Mouse (Mus musculus) kidney, adult 8-10 months (tissue): Measurements from ENCODE around the gene Kcnk16.

Source experiments
- DNase-seq, 2 experiments: peaks; one replicate each; pipeline ENCODE4 v3.0.0; 2022

The Kcnk16 gene

GRCm38 (mm10) chr14:20269082-20269809 is at the start of gene Kcnk16:
Kcnk16 (minus strand) TSS chr14:20269199.
- DNase-seq, result no peak

DNA sequence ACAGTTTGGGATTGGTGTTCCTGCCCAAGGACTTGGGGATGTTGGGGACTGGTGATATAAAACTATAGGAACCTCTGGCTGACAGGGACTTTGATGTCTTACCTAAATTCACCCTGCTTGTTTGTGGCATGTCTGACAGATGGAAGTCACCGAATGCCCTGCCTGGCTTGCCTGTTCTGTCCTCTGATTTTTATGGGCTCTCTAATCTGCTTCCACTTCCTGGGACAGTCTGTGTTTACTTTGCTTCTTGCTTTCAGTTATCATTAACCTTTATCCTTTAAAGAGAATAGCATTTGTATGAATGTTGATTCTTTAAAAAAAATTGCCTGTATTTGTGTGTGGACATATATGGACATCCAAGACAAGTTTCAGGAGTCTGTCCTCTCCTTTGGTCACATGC is 46.1 kb upstream of the Kcnk16 start:
- no peak for DNase-seq

DNA sequence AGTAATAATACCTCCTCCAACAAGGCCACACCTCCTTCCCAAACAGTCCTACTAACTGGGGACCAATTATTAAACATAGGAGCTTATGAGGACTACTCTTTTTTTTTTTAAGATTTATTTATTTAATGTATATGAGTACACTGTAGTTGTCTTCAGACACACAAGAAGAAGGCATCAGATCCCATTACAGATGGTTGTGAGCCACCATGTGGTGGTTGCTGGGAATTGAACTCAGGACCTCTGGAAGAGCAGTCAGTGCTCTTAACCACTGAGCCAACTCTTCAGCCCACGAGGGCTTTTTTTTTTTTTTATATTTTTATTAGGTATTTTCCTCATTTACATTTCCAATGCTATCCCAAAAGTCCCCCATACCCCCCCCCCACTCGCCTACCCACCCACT is 36.1 kb upstream of the Kcnk16 start:
- DNase-seq, result peak in 1 of 2 experiments; percentile 21

- no peak for DNase-seq
Measured at GRCm38 (mm10) chr14:20298131-20298530, 29.1 kb upstream of the Kcnk16 start.

DNA sequence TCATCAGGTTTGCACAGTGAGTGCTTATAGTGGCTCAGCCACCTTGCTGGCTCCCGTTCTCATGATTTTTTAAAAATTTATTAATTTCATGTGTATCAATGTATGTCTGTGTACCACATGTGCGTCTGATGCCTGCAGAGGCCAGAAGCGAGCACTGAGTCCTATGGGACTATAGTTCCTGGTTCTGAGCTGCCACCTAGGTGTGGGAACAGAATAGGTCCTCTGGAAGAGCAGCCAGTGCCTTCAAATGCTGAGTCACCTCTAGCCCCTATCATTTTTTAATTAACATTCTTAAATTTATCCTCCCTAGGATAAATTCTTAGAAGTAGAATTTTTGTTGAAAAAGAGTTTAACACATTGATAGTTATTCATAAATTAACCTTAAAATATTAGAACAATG is 28.6 kb upstream of the Kcnk16 start:
- DNase-seq, result no peak

- DNase-seq, result no peak
Measured at GRCm38 (mm10) chr14:20294947-20295346, 25.9 kb upstream of the Kcnk16 start.

- DNase-seq, result peak; percentile 90 to 94
Measured at GRCm38 (mm10) chr14:20294117-20294892, 25.3 kb upstream of the Kcnk16 start, which contains the start of gene Nudt13. Nudt13 (plus strand) TSS chr14:20294697.

- DNase-seq, result no peak
Measured at GRCm38 (mm10) chr14:20291391-20291790, 22.4 kb upstream of the Kcnk16 start.

DNA sequence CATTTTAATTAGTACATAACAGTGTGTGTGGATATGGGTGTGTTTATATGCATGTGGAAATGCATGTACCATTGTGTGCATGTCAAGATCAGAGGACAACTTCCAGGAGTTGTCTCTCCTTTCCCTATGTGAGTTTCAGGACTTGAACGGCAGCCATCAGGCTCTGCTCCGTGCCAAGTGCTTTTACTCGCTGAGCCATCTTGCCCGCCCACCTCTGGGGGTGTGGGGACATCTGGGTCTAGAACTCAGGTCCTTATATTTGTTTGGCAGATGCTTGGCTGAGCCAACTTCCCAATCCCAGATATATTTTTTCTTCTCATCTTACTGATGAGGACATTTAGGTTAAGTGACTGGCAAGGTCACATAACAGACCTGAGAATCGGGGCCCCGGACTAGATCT is 578 bp downstream of the Kcnk16 start:
- no peak for DNase-seq

DNA sequence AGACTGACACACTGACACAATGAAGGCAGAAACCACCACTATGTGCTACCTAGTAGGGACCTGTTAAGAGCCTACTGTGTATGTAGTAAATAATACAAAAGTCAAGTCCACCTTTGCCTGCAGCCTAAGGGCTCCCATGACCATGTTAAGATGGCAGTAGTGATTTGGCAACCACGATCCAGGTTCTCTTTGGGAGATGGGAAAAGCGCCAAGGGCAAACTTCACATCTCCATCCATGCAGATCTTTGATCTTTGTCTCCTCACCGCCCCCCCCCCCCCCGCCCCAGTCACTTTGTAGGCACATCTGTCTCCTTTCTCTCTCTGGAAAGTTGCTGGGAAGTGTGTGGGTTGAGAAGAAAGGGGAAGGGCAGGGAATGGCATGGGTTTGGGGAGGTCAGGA is 6.7 kb downstream of the Kcnk16 start:
- peak; percentile 37 to 41 for DNase-seq

GRCm38 (mm10) chr14:20258185-20259113 is 10.6 kb downstream of the Kcnk16 start:
- peak; percentile 64 to 88 for DNase-seq

GRCm38 (mm10) chr14:20250237-20251171 is 18.5 kb downstream of the Kcnk16 start:
- DNase-seq, result no peak

DNA sequence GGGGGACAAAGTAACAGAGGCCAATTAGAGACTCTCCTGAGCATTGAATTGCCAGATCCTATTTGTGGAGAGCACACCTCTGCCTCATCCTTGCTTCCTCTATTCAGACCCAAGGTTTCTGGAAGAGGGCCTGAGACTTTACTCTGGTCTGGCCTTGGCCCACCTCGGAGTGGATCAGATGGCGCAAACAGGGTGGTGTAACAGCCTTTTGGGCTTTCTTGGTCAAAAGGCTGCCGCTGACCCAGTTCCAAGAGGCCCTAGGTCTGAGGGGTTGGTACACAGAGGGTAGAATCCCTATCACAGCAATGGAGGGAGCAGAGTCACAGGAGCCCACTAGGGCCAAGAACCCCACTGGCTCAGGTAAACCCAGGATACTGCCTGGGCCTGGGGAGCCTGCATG is 21.0 kb downstream of the Kcnk16 start:
- DNase-seq, result no peak

DNA sequence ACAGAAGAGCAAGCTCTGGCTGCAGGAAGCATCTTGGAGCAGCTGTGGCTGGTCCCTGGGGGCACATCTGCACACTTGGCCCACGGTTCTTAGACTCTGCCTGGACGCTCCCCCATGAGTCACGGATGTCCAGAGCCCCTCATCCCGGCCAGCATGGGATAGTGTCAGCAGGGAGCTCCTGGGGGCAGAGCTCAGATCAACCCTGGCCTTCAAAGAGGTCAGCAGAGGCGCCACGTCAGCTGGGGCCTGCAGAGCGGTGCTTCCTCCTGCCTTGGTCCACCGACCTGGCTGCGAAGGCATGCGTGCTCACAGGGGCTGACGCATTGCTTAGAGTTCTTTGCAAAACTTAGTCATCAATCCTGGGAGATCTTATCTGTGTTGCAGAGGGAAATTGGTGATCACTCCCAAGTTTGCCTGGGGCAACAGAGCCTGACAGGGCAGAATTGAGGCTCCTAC is 22.2 kb downstream of the Kcnk16 start:
- no peak for DNase-seq

DNA sequence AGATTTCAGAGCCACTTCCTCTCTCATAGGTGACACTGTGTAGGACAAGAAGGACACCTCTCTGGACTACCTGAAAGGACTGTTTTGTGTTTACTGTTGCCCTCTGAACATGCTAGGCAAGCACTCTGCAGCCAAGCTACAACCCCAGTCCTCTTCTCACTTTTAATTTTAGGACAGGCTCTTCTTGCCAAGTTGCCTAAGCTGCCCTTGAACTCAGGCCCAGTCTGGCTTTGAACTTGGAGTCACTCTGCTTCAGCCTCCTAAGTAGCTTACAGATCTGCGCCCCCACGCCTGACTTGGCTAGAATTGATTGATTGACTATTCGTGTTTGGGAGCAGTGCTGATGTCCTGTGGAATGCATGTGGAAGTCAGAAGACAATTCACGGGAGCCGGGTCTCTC is 23.1 kb downstream of the Kcnk16 start:
- DNase-seq, result no peak

GRCm38 (mm10) chr14:20245318-20245717 is 23.7 kb downstream of the Kcnk16 start:
- DNase-seq, result no peak

GRCm38 (mm10) chr14:20243158-20243557 is 25.8 kb downstream of the Kcnk16 start:
- DNase-seq, result no peak

- no peak for DNase-seq
Measured at GRCm38 (mm10) chr14:20242454-20242853, 26.5 kb downstream of the Kcnk16 start.

DNA sequence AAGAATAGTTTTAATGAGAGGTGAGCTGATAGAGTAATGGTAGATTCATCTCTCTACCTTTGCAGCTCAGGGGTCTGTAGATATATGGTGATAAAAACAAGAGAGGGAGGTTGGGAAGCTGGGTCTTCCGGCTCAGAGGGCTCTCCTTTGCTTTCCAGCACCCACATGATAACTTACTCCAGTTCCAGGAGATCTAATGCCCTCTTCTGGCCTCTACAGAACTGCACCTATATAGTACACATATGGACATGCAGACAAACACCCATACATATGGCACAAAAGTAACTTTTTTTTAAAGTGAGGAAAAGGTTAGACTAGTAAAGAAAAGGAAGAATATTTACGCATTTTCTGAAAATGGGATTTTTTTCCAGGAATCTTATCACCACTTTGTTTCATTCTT is 34.6 kb downstream of the Kcnk16 start:
- DNase-seq, result no peak

DNA sequence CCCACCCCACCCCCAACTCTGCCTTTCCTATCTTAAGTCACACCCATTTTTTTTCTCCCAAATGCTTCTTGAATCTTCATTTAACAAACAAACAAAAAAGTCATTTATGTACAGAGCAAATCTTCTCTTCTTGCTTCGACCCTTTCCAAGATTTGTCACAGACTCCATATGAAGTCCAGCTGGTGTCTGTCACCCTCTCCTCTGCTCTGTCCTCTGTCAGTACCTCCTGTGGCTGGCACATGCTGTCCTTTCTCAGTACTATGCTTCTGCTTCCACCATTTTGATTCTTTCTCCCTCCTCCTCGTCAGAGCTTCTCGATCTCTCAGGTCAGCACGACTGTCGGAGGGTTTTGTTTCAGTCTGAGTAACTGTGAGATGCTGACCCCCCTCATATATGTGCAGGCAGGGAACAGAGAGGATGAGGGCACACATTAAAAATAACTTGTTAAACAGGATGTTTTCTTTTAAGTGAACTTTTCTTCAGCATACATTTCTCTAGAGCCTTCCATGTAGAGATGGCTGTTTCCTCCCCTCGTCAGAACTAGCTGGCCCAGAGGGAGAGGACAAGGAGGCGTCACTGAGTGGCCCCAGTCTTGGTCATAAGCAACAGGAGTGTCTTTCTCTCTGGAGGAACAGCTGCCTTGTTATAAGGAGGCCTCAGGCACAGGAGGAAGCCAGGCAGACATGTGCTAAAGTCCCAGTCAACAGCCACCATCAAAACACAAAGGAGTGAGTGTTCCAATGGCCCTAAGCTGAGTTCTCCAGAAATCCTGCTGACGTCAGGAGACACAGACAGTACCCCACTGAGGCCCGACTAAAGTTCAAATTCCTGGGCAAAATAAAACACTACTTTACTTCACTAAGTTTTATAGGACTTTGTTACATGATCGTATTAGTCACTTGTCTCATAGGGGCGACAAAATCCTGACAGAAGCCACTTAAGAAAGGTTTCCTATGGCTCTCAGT is 35.7 kb downstream of the Kcnk16 start:
- peak; percentile 66 to 70 for DNase-seq

DNA sequence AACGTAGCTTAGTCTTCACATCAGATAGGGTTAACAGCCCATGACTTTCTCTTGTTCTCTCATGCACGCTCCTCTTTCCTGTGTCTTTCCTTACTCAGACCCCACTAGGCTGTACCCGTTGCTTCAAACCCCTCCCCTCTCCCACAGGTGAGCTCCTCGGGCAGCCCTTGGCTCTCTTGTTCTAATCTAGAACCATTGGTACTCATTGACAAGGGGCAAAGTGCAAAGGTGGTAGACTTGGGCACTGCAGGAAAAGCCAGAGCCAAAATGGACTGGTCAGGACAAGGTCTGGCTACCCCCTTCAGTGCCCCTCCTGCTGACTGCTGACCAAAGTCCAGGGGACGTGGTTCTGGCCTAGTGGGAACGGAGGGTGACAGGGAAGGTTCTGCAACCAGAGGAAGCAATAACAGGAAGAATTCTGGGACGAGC is 38.9 kb downstream of the Kcnk16 start:
- DNase-seq, result peak; percentile 86 to 94
